Mouse (Mus musculus): ENCODE data around the gene Zfhx3.

DNA sequence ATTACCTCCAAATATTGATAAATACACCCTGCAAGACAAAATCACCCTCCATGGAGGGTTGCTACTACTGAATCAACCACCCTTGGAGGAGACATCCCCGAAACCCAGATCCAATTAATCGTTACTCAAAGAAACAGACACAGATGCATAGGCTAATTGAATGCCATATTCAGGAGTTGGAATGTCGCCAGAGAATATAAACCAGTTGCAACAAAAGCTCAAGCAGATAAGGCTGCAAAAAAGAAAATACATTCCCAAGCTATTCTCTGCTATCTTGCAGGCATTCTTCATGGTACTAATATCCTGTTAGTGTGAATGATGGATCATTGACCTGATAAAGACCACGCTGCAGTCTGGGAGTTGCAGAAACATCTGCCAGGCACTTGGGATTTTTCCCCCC is 440.7 kb downstream of the Zfhx3 start:
- no peak for TF ChIP-seq CTCF (IDR thresholded peaks at IDR 0.05; ENCODE audit: control insufficient read depth, insufficient read depth, low read length)
- no peak for TF ChIP-seq POLR2A (IDR thresholded peaks at IDR 0.05; ENCODE audit: borderline replicate concordance, control insufficient read depth, low read depth, low read length)
